Mouse (Mus musculus): ENCODE measurements at regions not wholly inside any gene's neighbourhood (a gene's known extent, or its start where the extent isn't known, plus 50 kb on each side); places are given as distances from the start of the nearest gene placed in this dataset.

DNA sequence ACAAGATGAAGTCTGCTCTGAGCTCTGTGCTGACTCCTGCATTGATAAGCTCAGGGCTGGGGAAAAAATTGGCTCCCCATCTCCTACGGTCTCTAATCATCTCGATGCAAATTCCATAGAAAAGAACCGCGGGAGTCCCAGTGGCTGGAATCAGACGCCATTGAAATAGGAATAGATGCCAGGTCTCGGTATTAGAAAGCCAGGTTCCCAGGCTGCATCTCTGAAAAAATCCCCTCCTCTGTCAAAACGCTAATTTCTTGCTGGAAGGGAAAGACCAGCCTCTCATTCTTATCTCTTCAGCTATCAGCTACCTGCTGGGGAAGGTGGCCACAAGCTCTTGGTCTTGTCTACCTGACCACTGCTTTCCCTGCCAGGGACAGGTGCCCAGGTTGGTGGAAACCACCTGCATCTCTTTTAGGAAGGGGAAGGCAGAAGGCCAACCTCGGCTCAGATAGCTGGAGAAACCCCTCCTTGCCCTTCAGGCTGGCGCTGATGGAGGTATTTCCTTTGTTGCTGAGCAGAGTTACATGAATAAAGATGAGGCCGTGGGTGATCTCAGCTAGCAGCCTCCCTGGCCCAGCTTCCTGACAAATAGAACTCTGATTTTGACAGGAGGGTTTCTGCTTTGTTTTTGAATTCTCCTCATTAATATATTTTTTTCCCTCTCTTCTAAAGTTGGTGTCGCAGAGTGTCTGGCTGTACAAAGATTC lies 638.1 kb downstream of the Tbc1d22a start:
- TF ChIP-seq POLR2A (IDR thresholded peaks at IDR 0.05; ENCODE audit: control insufficient read depth, extremely low read depth, insufficient read depth, low read length, poor library complexity): no peak
- TF ChIP-seq CTCF (IDR thresholded peaks at IDR 0.05; ENCODE audit: borderline replicate concordance, control insufficient read depth, extremely low read depth, insufficient read depth, low read length, poor library complexity): no peak

All from thymus, adult 2 months (tissue).